Mouse (Mus musculus): ENCODE results near the gene Ahcyl2.
"Not testable (repeated sequence)": the region's sequence is repeated elsewhere in the genome, so short reads cannot be mapped to it uniquely, and the experiment has no call there.

The Ahcyl2 gene

DNA sequence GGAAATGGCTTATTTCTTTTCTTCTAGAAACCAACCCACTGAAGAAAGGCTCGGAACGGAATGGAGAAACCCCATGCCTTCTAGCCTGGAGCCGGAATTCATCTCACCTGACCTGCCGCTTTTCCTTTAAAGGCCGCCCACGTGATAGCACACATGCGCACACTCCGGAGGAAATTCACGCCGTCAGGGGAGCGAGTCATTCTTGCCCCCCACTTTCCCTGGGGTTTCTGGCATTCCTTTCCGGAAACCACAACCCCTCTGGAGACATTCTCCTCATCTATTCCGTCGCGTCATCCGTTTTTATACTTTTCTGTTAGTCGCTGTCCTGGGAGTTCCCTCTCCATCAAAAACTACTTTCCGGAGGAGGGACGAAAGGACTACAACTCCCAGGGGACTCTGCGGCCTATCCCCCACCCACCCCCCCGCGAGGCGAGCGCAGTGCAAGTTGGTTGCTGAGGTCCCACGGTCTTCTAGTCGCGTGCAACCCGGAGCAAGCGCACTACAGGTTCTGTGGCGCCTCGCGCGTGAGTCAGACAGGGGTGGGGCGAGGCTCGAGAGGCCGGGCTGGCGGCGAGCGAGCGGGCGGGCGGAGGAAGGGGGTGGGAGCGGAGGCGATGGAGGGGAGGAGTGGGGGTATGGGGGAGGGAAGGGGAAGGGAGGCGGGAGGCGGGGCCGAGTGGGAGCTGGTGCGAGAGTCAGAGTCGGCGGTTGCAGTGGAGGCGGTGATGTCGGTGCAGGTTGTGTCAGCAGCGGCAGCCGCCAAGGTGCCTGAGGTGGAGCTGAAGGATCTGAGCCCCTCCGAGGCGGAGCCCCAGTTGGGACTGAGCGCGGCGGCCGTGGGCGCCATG lies at the start of gene Ahcyl2:
Gene Ahcyl2, plus strand, starts transcription at position 199 of the 848 bp plus-strand sequence.
- DNase-seq (ENCODE audit: low spot score), result peak; percentile 79

GRCm38 (mm10) chr6:29718894-29719329 lies 48.9 kb upstream of the Ahcyl2 start:
- DNase-seq (ENCODE audit: low spot score), result no peak

GRCm38 (mm10) chr6:29721890-29722289 lies 45.9 kb upstream of the Ahcyl2 start:
- no peak for DNase-seq (ENCODE audit: low spot score)

DNA sequence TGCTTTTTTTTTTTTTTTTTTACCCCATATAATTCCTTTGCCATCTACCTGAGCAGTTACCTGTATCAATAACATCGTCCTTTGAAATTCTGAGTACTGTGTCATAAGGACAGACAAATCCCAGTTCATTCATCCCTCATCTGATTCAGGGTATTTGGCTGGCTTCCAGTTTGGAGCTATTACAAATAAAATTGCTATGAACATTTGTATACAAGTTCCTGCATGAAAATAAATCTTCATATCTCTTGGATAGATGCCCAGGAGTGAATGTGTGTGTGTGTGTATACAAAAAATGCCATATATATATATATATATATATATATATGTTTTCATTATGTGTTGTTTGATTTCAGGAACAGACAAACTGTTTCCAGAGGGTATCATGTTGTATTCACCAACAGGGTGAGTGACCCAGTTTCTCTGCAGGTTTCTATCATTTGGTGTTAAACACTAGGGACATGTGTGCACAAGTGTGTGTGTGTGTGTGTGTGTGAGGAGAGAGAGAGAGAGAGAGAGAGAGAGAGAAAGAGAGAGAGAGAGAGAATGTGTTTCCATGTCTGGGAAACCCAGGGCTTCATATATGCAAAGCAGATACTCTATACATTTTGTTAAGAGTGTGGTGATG lies 41.1 kb upstream of the Ahcyl2 start:
- DNase-seq (ENCODE audit: low spot score), result no peak

DNA sequence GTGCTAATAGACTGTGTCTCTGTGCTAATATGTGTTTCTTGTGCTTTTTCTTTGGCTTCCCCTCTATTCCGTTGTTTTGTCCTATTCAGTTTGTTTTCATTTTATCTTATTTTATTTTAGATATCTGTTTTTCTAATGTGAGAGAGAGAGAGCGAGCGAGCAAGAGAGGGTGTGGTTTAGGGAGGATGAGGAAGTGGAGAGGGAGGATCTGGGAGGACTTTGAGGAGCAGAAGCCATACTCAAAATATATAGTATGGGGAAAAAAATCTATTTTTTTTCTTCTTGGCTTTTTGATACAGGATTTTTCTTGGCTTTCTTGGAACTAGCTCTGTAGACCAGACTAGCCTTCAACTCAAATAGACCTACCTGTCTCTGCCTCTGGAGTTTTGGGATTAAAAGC lies 39.8 kb upstream of the Ahcyl2 start:
- no peak for DNase-seq (ENCODE audit: low spot score)

GRCm38 (mm10) chr6:29729491-29729890 lies 38.3 kb upstream of the Ahcyl2 start:
- no peak for DNase-seq (ENCODE audit: low spot score)

DNA sequence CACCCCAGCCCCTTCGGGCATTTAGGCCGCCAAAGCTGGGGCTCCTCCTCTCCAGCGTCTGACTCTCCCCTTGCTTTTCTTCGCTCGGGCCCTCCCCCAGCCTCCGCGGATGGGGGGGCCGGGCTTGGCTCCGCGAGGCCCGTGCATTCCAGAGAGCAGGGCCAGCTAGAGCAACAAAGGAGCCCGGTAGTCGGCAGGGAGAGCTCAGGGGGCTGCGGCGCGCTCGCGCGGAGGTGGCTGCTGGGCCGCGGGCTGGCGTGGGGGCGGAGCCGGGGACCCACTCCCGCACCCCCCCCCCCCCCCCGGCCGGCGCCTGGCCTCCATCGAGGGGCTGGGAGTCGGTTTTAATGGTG lies 32.5 kb upstream of the Ahcyl2 start, which contains the start of gene Smo:
Gene Smo, plus strand, starts transcription at position 168 of the 353 bp plus-strand sequence.
- no peak for DNase-seq (ENCODE audit: low spot score)

DNA sequence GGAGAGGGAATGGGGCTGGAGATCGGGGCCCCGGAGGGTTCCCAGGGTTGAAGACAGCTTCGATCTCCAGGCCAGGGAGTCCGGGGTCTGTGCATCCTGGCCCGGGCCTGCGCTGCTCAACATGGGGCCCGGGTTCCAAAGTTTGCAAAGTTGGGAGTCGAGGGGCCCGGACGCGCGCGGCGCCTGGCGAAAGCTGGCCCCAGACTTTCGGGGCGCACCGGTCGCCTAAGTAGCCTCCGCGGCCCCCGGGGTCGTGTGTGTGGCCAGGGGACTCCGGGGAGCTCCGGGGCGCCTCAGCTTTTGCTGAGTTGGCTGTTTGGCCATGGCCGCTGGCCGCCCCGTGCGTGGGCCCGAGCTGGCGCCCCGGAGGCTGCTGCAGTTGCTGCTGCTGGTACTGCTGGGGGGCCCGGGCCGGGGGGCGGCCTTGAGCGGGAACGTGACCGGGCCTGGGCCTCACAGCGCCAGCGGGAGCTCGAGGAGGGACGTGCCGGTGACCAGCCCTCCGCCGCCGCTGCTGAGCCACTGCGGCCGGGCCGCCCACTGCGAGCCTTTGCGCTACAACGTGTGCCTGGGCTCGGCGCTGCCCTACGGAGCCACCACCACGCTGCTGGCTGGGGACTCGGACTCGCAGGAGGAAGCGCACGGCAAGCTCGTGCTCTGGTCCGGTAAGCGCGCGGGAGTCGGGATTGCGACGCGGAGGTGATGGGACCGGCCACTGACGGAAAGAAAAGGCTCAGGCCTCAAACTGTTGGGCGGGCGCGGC lies 31.9 kb upstream of the Ahcyl2 start:
- DNase-seq (ENCODE audit: low spot score), result no peak

GRCm38 (mm10) chr6:29736610-29737458 lies 31.0 kb upstream of the Ahcyl2 start:
- DNase-seq (ENCODE audit: low spot score), result no peak

GRCm38 (mm10) chr6:29751466-29752152 lies 16.2 kb upstream of the Ahcyl2 start:
- DNase-seq (ENCODE audit: low spot score), result no peak

GRCm38 (mm10) chr6:29753336-29753735 lies 14.5 kb upstream of the Ahcyl2 start:
- no peak for DNase-seq (ENCODE audit: low spot score)

- no peak for DNase-seq (ENCODE audit: low spot score)
These were observed 11.8 kb upstream of the Ahcyl2 start for GRCm38 (mm10) chr6:29756001-29756400.

- DNase-seq (ENCODE audit: low spot score), result no peak
These were observed 11.3 kb upstream of the Ahcyl2 start for GRCm38 (mm10) chr6:29756476-29756875.

GRCm38 (mm10) chr6:29758417-29758816 lies 9.4 kb upstream of the Ahcyl2 start:
- DNase-seq (ENCODE audit: low spot score), result no peak

DNA sequence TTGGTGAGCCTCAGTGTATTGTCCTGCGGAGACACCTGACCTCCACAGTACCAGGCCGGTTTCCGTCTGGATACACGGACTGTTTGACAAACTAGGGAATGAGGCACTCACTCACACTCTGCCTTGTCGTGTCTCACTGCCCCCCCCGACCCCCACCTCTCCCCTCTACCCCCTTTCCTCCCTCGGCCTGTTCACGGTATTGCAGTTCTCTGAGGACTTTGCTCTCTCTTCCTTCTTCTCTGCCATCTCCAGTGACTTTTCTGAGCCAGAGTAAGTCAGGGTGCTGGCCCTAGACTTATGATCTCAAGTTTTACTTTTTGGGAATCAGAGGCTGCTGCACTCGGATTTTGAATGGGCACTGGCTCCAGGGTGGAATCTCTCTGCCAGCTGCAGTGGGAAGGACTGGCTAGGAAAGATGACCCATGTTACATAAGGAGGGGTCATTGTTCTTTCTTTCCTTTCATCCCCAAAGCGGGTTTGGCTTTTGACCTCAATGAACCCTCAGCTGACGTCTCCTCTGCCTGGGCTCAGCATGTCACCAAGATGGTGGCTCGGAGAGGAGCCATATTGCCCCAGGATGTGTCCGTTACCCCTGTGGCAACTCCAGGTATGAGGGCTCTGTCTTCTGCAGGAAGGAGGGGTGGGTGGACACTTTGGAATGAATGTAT lies 8.7 kb upstream of the Ahcyl2 start:
- DNase-seq (ENCODE audit: low spot score), result no peak

DNA sequence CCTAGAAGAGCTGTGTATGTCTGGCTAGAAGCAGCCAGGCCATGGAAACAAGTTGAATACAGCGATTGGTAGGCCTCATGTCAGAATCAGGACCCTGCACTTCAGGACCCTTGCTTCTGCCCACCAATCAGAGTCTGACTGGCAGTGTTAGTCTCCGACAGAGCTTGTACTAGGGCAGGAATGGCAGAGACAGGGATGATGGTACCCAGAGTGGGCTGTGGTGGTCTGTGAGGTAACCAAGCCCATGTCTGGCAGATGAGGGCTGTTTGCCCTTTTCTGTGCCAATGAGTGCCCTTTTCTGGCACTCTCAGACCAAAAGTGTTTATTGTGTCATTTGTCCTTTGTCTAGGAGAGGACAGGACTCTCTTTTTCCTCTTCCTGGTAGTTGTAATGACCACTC lies 7.4 kb upstream of the Ahcyl2 start:
- DNase-seq (ENCODE audit: low spot score), result not testable (repeated sequence)

DNA sequence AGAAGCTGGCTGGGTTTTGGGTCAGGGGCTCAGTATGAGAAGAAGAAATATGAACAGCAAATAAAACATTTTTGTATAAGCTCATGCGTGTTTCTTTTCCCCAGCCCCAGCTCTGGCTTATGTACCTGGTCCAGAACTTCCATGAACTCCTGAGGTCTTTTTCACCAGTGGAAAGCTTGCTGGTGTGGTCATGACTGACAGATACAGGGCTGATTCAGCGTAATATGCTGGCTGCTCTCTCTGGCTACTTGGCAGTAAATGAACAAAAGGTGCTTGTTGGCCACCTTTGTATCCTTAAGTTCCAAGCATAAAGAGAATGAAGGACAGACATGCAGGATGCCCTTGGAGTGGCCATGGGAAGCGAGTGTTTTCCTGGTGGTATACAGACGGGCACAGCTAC lies 6.5 kb upstream of the Ahcyl2 start:
- no peak for DNase-seq (ENCODE audit: low spot score)

- DNase-seq (ENCODE audit: low spot score), result no peak
These were observed 5.3 kb upstream of the Ahcyl2 start for GRCm38 (mm10) chr6:29762524-29762923.

- no peak for DNase-seq (ENCODE audit: low spot score)
These were observed 937 bp upstream of the Ahcyl2 start for GRCm38 (mm10) chr6:29766874-29767273.

DNA sequence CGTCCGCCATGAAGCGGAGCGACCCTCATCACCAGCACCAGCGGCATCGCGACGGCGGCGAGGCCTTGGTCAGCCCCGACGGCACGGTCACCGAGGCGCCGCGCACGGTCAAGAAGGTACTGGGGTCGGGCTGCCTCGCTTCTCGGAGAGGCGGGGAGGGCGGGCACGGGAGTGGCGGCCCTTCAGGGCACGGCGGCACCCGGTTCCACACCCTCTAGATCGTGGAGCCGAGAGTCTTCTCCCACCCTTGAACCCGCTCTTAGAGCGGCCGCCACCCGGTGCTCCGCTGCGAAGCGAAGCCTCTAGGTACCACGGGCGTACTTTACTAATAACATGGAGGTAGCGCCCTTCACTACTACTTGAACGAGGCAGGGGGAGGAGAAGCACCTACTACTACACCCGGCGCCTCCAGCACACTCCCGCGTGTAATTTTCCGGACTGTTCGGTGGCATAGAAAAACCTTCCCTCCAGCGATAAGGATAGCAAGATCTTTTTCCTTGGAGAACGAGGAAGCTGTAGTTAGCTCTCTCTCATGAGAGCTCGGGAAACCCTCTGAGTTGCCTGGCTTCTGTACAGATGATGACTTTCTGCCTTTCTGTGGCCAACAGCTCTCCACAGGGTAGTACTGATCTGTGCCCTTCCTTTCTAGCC lies 1.1 kb downstream of the Ahcyl2 start:
- no peak for DNase-seq (ENCODE audit: low spot score)
